Mouse (Mus musculus) olfactory bulb, adult 2 months (tissue): ENCODE measurements around the gene Fdx1l.

ENCODE experiments used
- CTCF ChIP-seq: fragments of 200-500 bp; IDR thresholded peaks from 2 replicates; pipeline ENCODE4 v1.5.1; 2012; ENCODE audit warnings: low read depth, mild to moderate bottlenecking, low read length, moderate library complexity; ENCODE audit not compliant: insufficient read depth
- POLR2A ChIP-seq: fragments of 200-500 bp; IDR thresholded peaks from 2 replicates; pipeline ENCODE4 v1.6.1; 2012; ENCODE audit warnings: mild to moderate bottlenecking, low read depth, low read length, moderate library complexity; ENCODE audit not compliant: insufficient read depth

DNA sequence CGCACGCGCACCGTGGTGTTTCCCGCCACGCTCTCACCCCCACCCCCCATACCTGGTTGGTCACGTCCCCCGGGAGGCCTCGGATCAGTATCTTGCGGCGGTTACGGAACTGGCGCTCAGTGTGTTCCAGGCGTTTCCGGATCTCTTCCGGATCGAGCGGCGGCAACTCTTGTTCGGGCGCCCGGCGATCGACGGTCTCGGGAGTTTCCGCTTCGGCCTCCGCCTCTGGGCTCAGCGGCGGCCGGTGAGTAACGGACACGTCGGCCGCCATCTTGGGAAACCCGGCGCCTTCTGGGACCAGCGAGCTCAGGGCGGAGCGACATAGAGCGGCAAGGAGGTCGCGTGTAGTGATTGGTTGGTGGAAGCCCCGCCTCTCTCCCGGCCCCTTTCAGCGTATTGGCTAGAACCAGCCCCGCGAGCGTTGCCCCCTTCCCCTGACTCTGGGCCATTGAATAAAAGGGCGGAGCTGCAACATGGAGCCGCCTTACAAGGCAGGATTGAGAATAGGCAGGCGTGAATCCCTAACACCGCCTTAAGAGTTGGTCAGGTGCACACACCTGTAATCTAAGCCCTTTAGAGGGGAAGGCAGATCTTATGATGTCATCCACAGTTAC, 18.4 kb upstream of the Fdx1l start, which contains the start of the genes Gm38431 and Raver1:
- TF ChIP-seq CTCF (no peak), POLR2A (peak; percentile 82; the same call in 1 of the 2 replicates)
